Mouse (Mus musculus) E14TG2a.4 (cell line): ENCODE measurements around the gene Nelfa.

ENCODE experiments used
- CTCF ChIP-seq: conservative IDR thresholded peaks from 2 replicates; pipeline ENCODE4 v1.5.1; 2014; ENCODE audit warnings: low read length
- POU5F1 ChIP-seq: IDR thresholded peaks from 2 replicates; pipeline ENCODE4 v1.6.1; 2014; ENCODE audit warnings: low read length, borderline replicate concordance

- TF ChIP-seq CTCF (no peak), POU5F1 (no peak)
These were observed 46.6 kb upstream of the Nelfa start for GRCm38 (mm10) chr5:33982731-33983259.
